Mouse (Mus musculus) forebrain, embryonic 10.5 days (tissue): Measurements from ENCODE around the gene Pex11a. TPM values are rescaled to one million over a fixed set of nuclear protein-coding genes. Genes with fewer than 3 reads are reported as not detected.

Experiments
- DNase-seq: peaks from one replicate; pipeline ENCODE4 v3.0.0-alpha.2; 2017; ENCODE audit warnings: low spot score; ENCODE audit errors: extremely low spot score
- H3K27ac ChIP-seq: fragments of 300-500 bp; sonication (generic); 2 replicates; pipeline ENCODE4 v1.5.1; 2016; ENCODE audit warnings: mild to moderate bottlenecking
- H3K27me3 ChIP-seq: fragments of 300-500 bp; sonication (generic); 2 replicates; pipeline ENCODE4 v1.6.1; 2016; ENCODE audit warnings: mild to moderate bottlenecking; ENCODE audit not compliant: poor library complexity, severe bottlenecking
- H3K36me3 ChIP-seq: fragments of 300-500 bp; sonication (generic); replicated peaks from 2 replicates; pipeline ENCODE4 v1.6.1; 2016; ENCODE audit warnings: mild to moderate bottlenecking, moderate library complexity
- H3K4me1 ChIP-seq: fragments of 300-500 bp; sonication (generic); 2 replicates; pipeline ENCODE4 v1.6.1; 2016
- H3K4me3 ChIP-seq: fragments of 300-500 bp; sonication (generic); 2 replicates; pipeline ENCODE4 v1.5.1; 2016; ENCODE audit warnings: mild to moderate bottlenecking, moderate library complexity
- H3K9me3 ChIP-seq: fragments of 300-500 bp; sonication (generic); 2 replicates; pipeline ENCODE4 v1.6.1; 2016; ENCODE audit warnings: mild to moderate bottlenecking, moderate library complexity
- WGBS: fragments of 180-500 bp; shearing (Covaris S2); methylation state at CpG from one replicate; pipeline ENCODE4 v1.1.7; 2016; 5-methylcytosine and 5-hydroxymethylcytosine counted together
- polyA plus RNA-seq: library from polyadenylated mRNA; unstranded; fragments of >200 nt; fragmentation: Nextera tagmentation; extraction: Ambion mirVana; gene quantifications from 2 replicates; pipeline ENCODE4 v1.2.1, GENCODE M21; 2016

Pex11a gene
- polyA plus RNA-seq, 1 experiment from 2014 or later: 11.0 TPM

DNA sequence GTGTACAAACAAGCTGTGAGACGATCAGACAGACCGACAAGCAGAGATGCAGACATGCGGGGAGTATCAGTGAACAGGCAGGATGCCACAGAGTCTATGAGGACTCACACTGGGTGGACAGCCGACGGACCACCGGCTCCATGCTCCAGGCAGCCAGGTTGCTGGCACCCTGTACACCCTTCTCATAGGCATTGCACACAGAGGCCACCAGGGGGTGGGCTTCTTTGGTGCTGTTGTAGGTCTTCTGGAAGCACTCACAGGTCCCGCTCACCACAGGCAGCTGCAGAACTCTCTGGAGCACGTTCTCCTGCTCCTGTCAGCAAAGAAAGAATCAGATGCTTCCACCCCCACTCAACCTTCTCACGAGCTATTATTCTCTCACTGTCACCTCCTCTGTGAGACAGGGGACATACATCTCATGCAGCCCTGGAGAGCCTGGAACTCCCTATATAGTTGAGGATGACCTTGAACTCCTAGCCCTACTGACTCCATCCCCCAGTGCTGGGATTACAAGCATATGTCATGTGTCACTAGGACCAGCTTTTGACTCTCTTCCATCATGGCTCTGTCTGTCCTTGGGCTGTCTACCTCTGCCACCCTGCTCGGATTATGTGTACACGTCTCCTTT lies 13.1 kb downstream of the Pex11a start:
- H3K9me3 ChIP-seq: no peaks in the 10 kb centered on the region
- H3K36me3 ChIP-seq: no peaks in the 10 kb centered on the region
- H3K4me3 ChIP-seq: no peak overlapping the region
- H3K4me1 ChIP-seq: peaks cover 15% of the 10 kb centered on the region
- DNase-seq: no peak
- 73% methylated on average over 11 of the region's 11 CpGs for WGBS
- peaks cover 41% of the 10 kb centered on the region for H3K27me3 ChIP-seq
- no peak overlapping the region for H3K27ac ChIP-seq

DNA sequence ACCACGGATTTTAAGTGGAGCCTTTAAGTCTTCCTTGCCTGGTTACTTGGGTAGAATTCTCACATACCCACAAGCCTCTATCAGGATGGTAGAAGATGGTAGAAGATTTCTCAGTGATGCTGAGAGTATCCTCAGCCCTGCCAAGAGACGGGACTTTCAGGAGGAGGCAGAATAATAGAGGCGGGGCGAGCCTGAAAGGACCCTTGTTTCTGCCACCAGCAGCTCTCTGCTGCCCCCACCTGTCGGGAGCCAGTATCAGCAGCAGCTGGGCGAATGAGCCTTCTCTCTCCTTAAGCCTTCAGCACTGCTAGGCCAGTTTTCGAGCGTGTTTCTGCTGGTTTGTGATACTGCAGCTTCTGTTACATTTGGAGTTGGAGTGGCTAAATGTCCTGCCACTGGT lies 13.8 kb downstream of the Pex11a start:
- H3K36me3 ChIP-seq: no peaks in the 10 kb centered on the region
- H3K9me3 ChIP-seq: no peaks in the 10 kb centered on the region
- H3K4me3 ChIP-seq: no peak overlapping the region
- DNase-seq: peak; percentile 78
- peaks cover 41% of the 10 kb centered on the region for H3K27me3 ChIP-seq
- no peak overlapping the region for H3K27ac ChIP-seq
- H3K4me1 ChIP-seq: peaks cover 15% of the 10 kb centered on the region
- WGBS: 10% methylated on average over 8 of the region's 8 CpGs

DNA sequence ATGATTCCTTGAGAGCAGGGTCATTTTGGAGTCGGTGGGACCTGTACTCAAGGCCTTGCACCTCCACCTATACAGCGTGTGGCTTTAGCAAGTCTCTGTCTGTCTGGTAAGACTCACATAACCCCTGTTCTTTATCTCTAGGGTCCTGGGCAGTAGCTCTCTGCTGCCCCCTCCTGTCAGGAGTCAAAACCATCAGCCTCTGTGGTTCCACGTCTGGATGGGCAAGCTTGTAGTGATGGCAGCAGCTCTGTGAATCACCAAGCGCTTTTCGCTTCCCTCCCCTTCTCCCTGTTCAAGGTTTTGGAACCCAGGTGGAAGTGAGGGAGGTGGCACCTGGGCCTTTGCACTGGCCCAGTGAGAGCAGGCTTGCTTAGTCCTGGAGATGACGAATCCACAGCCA lies 14.7 kb downstream of the Pex11a start:
- H3K9me3 ChIP-seq: no peaks in the 10 kb centered on the region
- H3K36me3 ChIP-seq: no peaks in the 10 kb centered on the region
- WGBS: 25% methylated on average over 6 of the region's 6 CpGs
- no peak overlapping the region for H3K4me3 ChIP-seq
- H3K4me1 ChIP-seq: peaks cover 15% of the 10 kb centered on the region
- peak; percentile 72 for DNase-seq
- H3K27me3 ChIP-seq: peaks cover 48% of the 10 kb centered on the region
- no peak overlapping the region for H3K27ac ChIP-seq

DNA sequence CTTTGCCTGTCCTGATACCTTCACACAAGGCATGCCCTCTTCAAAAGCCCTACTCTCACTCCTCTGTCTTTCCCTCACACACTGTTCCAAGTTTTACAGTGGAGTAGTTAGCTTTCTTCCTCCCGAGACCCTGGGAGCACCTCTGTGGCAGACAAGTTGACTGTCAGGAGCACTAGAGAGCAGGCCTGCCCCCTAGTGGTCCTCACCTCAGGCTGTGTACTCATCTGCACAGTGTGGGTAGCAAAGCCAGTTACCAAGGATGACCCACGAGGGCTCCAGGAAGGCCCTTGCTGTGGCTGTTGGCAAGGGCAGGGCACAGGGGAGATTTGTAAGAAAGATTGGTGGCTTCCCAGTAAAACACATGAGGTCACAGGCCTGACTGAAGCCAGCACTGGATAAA lies 15.8 kb downstream of the Pex11a start:
- no peak overlapping the region for H3K4me3 ChIP-seq
- H3K9me3 ChIP-seq: no peaks in the 10 kb centered on the region
- no peak overlapping the region for H3K27ac ChIP-seq
- peaks cover 15% of the 10 kb centered on the region for H3K4me1 ChIP-seq
- peak; percentile 47 for DNase-seq
- no peaks in the 10 kb centered on the region for H3K36me3 ChIP-seq
- 21% methylated on average over 2 of the region's 2 CpGs for WGBS
- peaks cover 59% of the 10 kb centered on the region for H3K27me3 ChIP-seq

DNA sequence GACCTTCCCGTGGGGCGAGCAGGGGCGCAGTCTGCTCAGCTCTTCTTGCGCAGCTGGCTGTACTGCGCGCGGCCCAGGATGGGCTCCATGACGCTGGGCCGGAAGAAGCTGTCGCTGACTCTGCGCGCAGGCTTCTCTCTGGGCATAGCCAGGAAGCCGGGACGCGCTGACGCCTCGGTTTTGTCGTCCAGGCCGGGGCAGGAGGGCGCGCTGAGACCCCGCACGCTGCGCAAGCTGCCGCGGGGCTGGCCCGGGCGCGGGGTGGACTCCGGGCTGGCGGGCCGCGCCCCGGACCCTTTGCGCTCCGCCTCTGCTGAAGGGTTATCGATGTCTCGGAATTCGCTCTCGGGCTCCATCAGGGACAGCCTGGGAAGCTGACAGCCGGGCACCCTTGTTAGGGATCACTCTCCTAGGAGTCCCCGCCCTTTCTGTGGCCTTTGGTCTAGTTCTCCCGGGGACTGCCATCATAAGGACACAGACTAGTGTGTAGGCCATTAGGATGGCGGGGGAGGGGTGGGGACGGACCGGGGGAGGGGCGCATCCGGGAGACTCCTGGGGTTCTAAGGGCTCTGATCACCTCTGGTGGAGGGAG lies 21.4 kb downstream of the Pex11a start:
- peaks cover 87% of the 10 kb centered on the region for H3K27me3 ChIP-seq
- peak overlapping the region; percentile 76 for H3K27ac ChIP-seq
- under 1% methylated on average over 48 of the region's 48 CpGs for WGBS

DNA sequence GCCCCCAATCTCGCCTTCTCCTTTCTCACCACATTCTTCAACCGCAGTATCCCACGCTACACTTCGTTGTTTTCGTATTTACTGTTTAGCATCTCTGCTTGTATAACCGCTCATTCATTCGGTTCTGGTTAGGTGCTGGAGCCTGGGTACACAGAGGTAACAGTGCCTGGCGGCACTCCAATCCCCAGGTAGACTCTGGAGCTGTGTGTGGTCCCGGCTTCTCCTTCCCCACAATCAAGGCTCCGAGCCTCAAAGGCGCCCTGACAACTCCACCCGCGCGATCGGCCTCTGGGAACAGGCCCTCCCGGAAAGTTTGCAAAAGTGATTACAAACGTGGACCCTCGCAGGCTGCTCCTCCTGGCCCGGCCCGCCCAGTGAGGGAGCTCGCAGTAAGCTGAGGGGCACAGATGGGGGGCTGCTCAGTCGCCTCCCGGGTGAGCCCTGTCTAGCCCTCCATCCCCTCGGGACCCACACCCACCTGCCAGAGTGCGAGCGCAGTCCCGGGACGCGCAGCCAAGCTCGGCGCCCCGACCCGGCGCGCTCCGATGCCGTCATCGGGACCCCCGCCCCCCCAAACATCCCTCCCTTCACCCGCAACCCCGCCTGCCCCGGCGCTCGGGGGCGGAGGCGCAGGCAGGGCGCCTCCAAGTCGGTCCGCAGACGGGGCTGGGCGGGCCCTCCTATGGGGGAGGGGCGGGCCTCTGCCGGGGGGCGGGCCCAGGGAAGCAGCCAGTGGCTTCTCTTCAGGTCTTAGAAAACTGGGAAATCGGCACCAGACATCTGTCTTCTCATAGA lies 27.5 kb downstream of the Pex11a start, which contains the start of gene Kif7:
Gene Kif7 (minus strand): TSS at position 534 of the 795 bp plus-strand sequence.
- peak; percentile 85 for DNase-seq
- peaks cover 38% of the 10 kb centered on the region for H3K4me1 ChIP-seq
- under 1% methylated on average over 55 of the region's 55 CpGs for WGBS
- 0 out of 2 replicates have a peak, but pooled peaks cover 7% of the 10 kb centered on the region for H3K36me3 ChIP-seq
- H3K27me3 ChIP-seq: peaks cover 76% of the 10 kb centered on the region
- peak within 1 kb of the TSS; percentile 85 for H3K27ac ChIP-seq
- H3K9me3 ChIP-seq: no peaks in the 10 kb centered on the region
- H3K4me3 ChIP-seq: peak within 1 kb of the TSS; percentile 83

More for the DNA sequence above, 21.4 kb downstream of the Pex11a start:
- peak overlapping the region; percentile 62 for H3K4me3 ChIP-seq
- no peaks in the 10 kb centered on the region for H3K9me3 ChIP-seq
- H3K4me1 ChIP-seq: peaks cover 15% of the 10 kb centered on the region
- H3K36me3 ChIP-seq: no peaks in the 10 kb centered on the region
- peak; percentile 57 for DNase-seq

DNA sequence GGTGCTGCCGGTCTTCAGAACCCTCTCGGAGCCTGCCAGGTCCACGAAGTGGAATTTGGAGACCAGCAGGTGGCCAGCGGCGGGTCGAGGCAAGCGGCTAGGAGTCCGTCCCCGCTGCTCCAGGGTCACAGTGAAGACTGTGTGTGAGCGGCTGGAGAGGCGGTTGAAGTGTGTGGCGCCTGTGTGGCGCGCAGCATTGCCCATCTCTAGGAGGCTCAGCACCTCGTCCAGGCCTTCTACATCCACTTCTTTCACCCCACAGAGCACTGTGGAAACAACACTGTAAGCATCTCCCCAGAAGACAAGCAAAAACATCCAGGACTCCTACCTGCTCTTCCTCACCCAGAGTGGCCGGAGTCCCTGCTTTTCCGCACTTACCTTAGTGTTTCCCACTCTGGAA lies 32.1 kb downstream of the Pex11a start:
- peaks cover 38% of the 10 kb centered on the region for H3K4me1 ChIP-seq
- peak overlapping the region; percentile 56 for H3K4me3 ChIP-seq
- H3K9me3 ChIP-seq: no peaks in the 10 kb centered on the region
- H3K27me3 ChIP-seq: peaks cover 59% of the 10 kb centered on the region
- peaks cover 42% of the 10 kb centered on the region for H3K36me3 ChIP-seq
- WGBS: 16% methylated on average over 17 of the region's 17 CpGs
- DNase-seq: no peak
- no peak overlapping the region for H3K27ac ChIP-seq

DNA sequence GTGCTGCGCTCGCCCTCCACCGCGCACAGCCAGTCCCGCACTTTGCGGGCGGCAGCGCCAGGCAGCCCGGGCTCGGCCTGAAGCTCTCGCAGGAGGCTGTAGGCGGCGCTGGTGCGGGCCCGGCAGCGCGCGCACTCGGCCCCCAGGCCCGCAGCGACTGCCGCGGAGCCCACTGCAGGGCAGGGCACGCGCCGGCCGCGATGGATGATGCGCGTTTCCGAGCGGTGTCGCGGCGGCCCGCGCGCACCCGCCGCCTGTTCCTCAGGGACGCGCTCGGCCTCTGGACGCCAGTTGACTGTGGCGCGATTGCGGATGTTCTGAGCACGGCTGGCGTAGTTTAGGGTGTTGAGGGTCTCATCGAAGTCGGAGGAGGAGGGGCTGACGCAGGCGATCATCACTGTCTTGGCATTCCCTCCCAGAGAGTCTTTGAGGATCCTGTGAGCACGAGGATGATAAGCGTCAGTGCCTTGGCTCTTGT lies 32.8 kb downstream of the Pex11a start:
- 1% methylated on average over 55 of the region's 55 CpGs for WGBS
- peak overlapping the region; percentile 56 for H3K4me3 ChIP-seq
- peak overlapping the region; percentile 60 for H3K27ac ChIP-seq
- DNase-seq: peak; percentile 68
- no peaks in the 10 kb centered on the region for H3K9me3 ChIP-seq
- peaks cover 49% of the 10 kb centered on the region for H3K36me3 ChIP-seq
- peaks cover 31% of the 10 kb centered on the region for H3K4me1 ChIP-seq
- H3K27me3 ChIP-seq: peaks cover 59% of the 10 kb centered on the region

DNA sequence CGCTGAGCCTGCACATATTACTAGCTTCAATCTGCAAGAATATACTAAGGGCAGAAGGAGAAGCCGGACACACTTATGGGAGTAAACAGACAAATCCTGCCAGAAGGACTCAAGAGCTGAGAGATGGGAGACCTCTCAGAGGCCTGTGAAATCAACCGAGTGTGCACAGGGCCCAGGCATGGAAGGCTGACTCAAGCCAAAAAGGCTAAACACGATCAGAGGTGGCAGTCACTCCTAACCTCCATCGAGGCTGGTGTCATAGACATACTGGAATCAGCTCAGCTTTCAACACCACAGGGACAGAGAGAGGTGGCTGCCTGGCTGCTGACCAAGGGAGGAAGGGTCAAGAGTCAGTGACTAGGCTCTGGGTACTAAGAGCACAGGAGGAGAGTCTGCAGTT lies 37.7 kb downstream of the Pex11a start:
- Histone ChIP-seq H3K4me1 (peaks cover 7% of the 10 kb centered on the region), H3K9me3 (no peaks in the 10 kb centered on the region), H3K4me3 (no peak overlapping the region), H3K36me3 (peaks cover 92% of the 10 kb centered on the region), H3K27ac (no peak overlapping the region), H3K27me3 (peaks cover 19% of the 10 kb centered on the region)
- no peak for DNase-seq
- 89% methylated on average over 5 of the region's 5 CpGs for WGBS

DNA sequence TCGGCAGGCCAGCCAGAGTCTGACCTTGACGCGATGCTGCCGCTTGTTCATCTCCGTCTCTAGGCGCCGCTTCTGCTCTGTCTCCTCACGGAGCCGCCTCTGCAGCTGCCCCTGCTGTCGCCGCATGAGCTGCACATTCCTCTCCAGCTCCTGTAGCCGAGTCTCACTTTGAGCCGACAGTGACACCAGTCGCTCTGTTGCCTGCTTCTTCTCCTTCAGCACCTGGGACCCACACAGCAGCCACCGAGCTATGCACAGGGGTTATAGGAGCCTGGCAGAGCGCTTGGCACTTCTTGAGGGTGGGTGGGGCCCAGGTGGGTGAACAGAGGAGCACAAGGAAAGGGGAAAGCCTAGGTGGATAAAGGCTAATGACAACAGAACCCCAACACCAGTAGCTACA lies 40.2 kb downstream of the Pex11a start:
- no peak for DNase-seq
- H3K27me3 ChIP-seq: no peaks in the 10 kb centered on the region
- 87% methylated on average over 16 of the region's 16 CpGs for whole genome bisulfite sequencing
- no peaks in the 10 kb centered on the region for H3K4me1 ChIP-seq
- no peak overlapping the region for H3K27ac ChIP-seq
- H3K4me3 ChIP-seq: no peak overlapping the region
- H3K36me3 ChIP-seq: peaks cover 100% of the 10 kb centered on the region
- no peaks in the 10 kb centered on the region for H3K9me3 ChIP-seq

DNA sequence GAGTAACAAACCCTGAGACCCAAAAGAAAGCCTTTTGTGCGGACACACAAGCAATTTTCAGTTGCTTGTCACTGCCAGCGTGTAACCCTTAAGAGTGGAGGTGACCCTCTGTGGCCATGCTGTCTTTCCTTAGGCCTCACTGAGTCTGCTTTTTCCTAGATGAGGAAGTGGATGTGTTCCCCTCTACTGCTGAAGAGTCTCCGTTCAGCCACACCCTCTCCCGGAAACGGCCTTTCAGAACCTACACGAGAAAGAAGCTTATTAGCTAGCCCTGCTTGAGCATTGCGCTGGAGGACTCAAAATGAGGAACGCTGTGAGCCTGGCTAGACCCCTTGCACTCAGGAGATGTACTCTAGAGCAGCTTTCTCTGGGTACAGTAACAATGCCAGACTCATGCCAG lies 46.4 kb downstream of the Pex11a start:
- Histone ChIP-seq H3K4me1 (no peaks in the 10 kb centered on the region), H3K9me3 (no peaks in the 10 kb centered on the region), H3K27me3 (no peaks in the 10 kb centered on the region), H3K4me3 (no peak overlapping the region), H3K36me3 (peaks cover 100% of the 10 kb centered on the region), H3K27ac (no peak overlapping the region)
- WGBS: 88% methylated on average over 8 of the region's 8 CpGs
- DNase-seq: no peak
